Mouse (Mus musculus) c-Kit-negative CD71-positive TER-119-positive erythroid progenitor cells, embryonic 14.5 days (primary cell): Measurements from ENCODE around the gene Pih1h3b.

Source experiments
- DNase-seq: peaks from one replicate; pipeline ENCODE4 v3.0.0-alpha.2; 2013; ENCODE audit warnings: low read depth, low spot score

Gene Pih1h3b

DNA sequence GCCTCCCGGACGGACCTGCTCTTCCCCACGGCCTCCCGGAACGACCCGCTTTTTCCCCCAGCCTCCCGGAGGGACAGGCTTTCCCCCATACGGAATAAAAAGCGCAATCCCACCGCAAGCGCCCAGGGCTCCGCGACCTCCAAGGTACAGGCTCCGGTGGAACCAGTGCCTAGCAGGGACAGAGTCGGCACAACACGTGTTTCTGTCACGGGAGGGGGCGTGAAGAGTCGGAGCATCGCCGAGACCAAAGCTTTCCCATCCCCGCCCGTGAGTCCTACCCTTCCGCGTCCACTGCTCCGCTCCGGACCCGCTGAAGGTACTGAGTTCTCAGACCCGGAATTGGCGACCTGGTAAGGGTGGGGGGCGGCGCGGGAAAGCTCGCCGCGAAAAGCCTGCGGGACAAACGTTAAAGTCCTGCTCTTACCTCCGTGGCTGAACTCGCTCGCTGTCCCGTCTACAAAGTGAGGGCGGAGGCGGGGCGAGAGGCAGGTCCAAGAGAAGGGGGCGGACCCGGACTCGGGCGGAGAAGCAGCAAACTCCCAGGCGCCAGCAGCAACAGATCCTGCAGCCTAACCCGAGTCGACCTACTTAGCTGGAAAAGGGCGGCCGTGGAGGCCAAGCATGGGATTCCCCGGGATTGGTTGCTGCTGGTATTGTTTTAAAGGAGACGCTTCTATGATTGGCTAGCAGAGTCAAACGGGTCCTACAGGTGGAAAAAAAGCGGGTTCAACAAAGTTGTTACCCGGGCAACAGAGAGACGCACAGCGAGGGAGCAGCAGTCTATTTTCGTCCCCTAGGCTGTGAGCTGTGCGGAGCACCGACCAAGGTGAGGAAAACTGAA lies at the start of gene Pih1h3b, which contains the start of gene Nup62cl:
TSS of gene Pih1h3b (plus strand) at position 745 of the 841 bp plus-strand sequence.
TSS of gene Nup62cl (minus strand) at position 578 of the 841 bp plus-strand sequence.
- DNase-seq = no peak

DNA sequence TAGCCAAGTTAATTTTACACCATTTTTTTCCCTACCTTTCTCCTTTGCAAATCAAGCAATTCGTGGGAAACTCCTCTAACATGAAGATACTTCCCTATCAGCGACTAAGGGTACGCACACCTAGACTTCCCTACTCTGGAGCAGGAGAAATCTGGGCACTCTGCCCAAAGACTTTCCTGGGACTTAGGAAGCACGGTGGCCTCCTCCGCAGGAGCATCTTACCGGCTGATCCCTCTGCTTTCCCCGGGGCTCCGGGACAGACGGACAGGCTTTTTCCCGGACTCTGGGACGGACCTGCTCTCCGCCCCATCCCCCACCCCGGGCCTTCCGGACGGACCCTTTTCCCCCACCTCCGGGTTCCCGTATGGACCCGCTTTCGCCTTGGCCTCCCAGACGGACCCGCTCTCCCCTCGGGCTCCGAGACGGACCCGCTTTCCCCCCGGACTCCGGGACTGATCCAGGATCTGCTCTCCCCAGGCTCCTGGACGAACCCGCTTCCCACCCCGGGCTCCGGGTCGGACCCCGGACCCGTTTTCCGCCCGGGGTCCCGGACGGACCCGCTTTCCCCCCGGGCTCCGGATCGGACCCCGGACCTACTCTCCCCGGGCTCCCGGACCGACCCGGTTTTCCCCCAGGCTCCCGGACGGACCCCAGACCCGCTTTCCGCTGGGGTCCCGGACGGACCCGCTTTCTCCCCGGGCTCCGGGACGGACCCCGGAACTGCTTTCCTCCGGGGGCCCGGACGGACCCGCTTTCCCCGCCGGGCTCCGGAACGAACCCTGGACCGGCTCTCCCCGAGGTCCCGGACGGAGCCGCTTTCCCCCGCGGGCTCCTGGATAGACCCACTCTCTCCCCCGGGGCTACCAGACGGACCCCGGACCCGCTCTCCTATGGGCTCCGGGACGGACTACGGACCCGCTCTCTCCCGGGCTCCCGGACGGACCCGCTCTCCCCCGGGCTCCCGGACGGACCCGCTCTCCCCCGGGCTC lies 1.5 kb upstream of the Pih1h3b start:
- DNase-seq = no peak

DNA sequence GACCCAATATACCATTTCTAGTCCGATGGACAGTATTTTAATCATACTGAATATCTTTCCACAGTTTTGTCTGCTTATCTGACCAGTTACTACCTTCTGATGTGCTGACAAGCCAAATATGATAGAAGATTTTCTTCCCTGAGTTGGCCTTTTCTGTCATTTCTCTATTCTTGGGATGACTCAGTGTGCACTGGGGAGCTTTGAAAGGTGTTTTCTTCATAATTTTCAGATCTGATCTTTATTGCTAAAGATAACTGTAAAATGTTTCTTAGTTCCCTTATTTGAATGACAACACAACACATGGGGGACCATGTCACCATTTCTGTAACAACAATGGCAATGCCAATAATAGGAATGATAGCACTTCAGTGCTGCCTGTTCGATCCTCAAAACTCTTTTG lies 19.9 kb downstream of the Pih1h3b start:
- DNase-seq = no peak

DNA sequence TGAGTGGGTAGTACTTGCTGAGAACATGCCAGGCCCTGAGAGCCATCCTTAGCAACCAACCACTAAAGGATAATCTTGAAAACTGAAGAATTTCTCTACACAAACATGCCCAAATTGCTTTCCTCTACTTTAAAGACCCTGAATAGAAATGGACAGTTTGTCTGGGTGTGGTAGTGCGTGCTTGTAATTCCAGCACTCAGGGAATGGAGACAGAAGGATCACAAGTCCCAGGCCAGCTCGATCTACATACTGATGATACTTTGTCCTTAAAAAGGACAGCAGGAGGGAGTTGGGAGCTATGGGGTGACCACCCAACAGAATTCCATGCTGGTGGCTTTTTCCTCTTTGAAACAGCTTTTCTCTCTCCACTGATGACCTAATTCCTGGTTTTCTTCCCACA lies 31.4 kb downstream of the Pih1h3b start:
- DNase-seq = no peak
